Mouse (Mus musculus): ENCODE results near the gene App.

App gene

DNA sequence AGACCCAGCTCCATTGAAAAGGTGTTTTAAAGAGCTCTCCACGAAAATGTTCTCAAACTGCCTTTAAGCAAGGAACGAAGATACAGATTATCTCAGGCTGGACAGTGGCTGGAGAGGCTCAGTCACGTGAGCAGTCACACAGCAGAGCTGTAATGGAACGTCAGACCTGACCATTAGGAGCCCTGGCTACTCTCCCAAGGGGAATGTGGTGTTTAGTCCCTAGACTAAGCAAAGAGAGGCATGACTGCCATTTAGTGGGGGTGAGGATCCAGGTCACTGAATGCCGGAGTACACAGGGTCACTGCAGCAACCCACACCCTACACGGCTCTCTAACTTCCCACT, 199.4 kb downstream of the App start:
- no peak for DNase-seq (ENCODE audit: low spot score in 2 of 2)

DNA sequence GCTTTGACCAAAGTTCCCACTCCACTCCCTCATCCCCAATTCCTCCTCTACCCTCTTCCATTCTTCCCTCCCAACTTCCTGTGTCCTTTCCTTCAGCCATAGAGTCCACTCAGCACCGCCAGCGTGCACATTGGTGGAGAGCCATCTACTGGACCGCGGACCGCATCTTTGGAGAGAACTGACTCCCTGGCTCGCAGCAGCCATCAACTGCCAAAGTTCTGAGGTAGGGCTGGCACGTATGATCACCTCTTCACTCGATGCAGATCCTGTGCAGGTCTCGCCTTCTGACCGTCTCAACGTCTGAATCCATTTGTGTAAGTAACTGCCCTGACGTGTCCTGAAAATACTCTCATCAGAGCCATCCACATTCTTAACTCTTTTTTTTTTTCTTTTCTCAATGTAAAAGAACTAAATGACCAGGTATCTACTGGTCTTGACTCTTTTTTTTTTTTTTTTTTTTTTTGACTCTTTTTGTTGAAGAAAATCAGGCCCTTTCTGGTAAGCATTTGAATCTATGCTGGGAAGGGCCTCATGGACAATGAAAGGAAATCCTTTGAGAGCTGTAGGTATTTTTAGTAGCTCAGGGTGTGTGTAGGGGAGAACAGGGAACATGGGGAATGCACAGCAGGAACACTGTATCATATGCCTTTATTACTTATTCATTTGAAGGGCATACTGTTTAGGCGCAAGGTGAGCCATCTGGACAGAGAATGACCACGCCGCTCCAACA, 200.0 kb downstream of the App start:
- no peak for DNase-seq (ENCODE audit: low spot score in 2 of 2)

GRCm38 (mm10) chr16:84971535-84972330, 201.8 kb downstream of the App start:
- DNase-seq (ENCODE audit: low spot score in 2 of 2) = no peak

GRCm38 (mm10) chr16:84969026-84969425, 204.5 kb downstream of the App start:
- no peak for DNase-seq (ENCODE audit: low spot score in 2 of 2)

GRCm38 (mm10) chr16:84966983-84967382, 206.6 kb downstream of the App start:
- DNase-seq (ENCODE audit: low spot score in 2 of 2) = no peak

DNA sequence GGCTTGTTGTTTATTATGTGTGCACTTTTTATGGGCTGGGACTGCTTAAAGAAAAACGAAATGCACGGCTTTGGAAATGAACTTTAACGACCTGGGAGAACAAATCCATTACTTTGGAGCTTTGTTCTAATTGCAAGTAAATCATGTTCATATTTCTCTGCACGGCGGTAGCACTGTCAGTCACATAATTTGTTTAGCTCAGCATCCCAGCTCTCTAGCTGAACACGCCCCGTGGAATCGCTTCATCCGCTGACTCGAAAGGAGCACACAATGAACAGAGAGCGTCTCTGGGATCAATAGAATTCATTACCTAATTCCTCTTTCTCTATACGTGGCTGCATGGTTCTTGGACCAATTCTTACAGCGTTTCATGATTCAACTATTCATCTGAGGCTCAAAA, 207.5 kb downstream of the App start:
- DNase-seq (ENCODE audit: low spot score in 2 of 2) = no peak

GRCm38 (mm10) chr16:84963960-84964359, 209.6 kb downstream of the App start:
- no peak for DNase-seq (ENCODE audit: low spot score in 2 of 2)

- DNase-seq (ENCODE audit: low spot score in 2 of 2) = no peak
Measured at GRCm38 (mm10) chr16:84963527-84963926, 210.0 kb downstream of the App start.

DNA sequence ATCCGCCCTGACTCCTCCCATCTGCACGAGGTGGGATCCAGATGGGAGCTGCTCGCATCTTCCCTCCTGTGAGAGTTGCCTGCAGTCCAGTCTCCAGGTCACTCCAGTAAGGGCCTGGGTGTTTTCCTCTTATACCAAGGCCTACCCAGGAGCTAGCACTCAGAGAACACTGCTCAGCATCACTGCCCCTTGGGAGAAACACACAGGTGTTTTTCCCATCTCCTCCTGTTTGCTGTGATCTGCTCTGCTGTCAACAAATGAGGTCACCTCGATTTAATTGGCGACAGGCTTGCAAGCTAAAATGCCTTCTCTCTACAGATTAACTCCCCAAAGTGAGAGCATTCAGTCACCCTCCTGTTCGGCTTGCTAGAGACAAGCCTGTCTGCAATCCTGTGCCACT, 216.3 kb downstream of the App start:
- no peak for DNase-seq (ENCODE audit: low spot score in 2 of 2)

DNA sequence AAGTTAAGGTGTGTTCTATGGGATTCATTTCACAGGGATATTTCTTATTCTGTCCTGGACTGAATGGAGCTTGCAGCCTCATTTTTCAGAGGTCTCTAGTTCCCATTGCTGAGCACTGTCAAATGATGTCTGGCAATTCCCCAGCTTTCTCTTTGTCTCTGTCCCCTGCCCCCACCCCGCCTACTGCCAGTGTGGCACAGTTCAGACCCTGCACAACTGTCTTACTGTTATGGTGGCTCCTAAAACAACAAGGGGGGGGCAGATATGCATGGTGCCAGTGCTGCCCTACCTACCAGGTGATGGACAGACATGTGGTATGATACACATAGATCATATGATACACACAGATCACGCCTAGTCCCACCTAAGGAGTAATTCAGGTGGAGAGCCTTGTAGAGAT, 216.9 kb downstream of the App start:
- DNase-seq (ENCODE audit: low spot score in 2 of 2) = no peak

- no peak for DNase-seq (ENCODE audit: low spot score in 2 of 2)
Measured at GRCm38 (mm10) chr16:84955840-84956239, 217.7 kb downstream of the App start.

DNA sequence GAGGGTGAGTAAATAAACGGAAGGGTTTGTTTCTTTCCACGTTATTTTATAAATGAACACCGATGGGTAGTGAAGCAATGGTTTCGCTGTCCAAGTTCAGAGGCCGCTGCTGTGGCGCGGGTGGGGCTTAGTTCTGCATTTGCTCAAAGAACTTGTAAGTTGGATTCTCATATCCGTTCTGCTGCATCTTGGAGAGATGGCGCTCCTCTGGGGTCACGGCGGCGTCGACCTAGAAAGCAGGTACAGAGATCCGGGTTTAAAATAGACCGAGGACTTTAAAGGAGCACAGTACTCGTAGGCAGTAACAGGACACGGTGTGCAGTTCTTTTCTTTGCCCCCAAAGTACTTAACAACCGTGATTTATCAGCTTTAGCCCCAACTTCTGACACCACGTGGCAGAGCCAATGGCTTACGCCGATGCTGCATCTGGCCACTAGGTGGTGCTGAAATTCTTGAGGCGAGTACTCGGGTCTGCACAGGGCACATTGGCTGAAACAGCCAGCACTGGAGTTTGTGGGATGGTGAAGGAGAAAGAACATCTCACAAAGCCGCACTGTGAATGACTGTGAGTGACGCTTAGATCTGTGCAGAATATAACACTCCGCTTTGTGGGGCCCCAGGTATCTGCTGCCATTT, 218.2 kb downstream of the App start:
- peak; percentile 48 to 68 for DNase-seq (ENCODE audit: low spot score in 2 of 2)

- DNase-seq (ENCODE audit: low spot score in 2 of 2) = no peak
Measured at GRCm38 (mm10) chr16:84931024-84931423, 242.5 kb downstream of the App start.

GRCm38 (mm10) chr16:84927827-84928226, 245.7 kb downstream of the App start:
- no peak for DNase-seq (ENCODE audit: low spot score in 2 of 2)

DNA sequence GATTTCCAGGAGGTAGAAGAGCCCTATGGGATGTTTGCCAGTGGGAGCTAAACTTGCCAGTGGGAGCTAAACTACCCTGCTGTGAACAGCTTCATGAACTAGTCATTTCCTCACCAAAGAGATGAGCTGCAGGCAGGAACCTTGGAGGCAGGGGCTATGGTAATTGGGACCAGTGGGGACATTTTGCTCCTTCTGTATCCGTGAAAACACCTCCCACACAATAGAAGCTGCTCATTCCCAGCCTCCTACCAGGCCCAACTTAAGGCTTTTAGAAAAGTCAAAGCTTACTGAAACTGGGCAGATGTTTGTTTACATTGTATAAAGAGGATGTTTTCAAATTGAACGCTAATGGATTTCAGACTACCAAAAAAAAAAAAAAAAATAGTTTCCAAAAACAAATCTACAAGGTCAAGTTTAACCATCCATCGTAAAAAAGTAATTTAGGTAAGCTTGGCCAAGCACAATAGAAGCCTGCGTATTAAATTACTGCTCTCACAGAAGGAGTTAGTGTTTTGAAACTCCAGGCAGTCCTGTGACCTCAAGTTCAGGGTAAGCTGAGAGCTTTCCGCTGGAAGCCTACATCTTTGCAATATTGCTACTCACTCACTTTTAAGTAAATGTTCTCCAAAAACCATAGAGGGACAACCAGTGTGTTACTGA, 253.8 kb downstream of the App start:
- DNase-seq (ENCODE audit: low spot score in 2 of 2) = no peak

DNA sequence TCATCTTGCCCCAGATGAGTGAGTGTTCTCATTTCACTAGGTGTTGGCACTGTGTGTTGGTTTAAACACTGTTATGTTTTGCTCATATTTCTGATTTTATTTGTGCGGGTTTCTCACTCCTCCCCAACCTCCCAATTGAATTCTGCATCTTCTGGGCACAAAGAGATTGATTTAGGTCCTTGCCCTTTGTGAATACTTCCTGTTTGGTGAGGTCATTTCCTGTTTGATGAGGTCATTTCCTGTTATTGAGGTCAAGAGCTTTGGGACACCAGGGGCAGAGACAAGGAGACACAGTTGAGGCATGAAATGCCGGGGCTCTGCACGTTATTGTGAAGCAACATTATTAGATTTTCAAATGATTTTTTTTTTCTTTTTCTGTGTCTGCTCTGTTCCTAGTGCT, 254.5 kb downstream of the App start:
- DNase-seq (ENCODE audit: low spot score in 2 of 2) = no peak

- no peak for DNase-seq (ENCODE audit: low spot score in 2 of 2)
Measured at GRCm38 (mm10) chr16:84916772-84917171, 256.8 kb downstream of the App start.

GRCm38 (mm10) chr16:84911477-84912165, 261.9 kb downstream of the App start:
- DNase-seq (ENCODE audit: low spot score in 2 of 2) = no peak

GRCm38 (mm10) chr16:84902995-84903394, 270.6 kb downstream of the App start:
- DNase-seq (ENCODE audit: low spot score in 2 of 2) = no peak
